Mouse (Mus musculus): ENCODE results near the gene Snrpf.

The Snrpf gene

GRCm38 (mm10) chr10:93589281-93589848, at the start of gene Snrpf:
Snrpf (minus strand) TSS chr10:93589706.
- DNase-seq (ENCODE audit: low spot score), result peak; percentile 97

DNA sequence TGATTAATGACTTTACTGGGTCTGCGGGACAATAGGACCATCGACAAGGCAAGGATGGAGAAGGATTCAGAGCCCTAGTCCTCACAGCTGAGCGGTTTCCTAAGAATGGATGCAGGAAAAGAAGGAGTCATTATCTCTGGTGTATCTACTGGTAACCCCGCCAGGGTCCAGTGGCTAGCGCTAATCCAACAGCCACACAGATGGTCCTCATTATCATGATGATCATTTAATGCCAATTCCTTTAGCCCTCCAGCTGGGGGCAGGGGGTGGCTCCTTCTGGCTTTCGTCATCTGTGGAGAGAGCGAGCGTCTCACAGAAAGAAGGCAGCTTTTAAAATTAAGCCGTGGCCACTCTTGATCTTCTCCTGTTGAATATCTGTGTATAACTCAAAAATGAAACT, 46.4 kb upstream of the Snrpf start:
- peak; percentile 79 for DNase-seq (ENCODE audit: low spot score)

GRCm38 (mm10) chr10:93633971-93634370, 44.5 kb upstream of the Snrpf start:
- no peak for DNase-seq (ENCODE audit: low spot score)

DNA sequence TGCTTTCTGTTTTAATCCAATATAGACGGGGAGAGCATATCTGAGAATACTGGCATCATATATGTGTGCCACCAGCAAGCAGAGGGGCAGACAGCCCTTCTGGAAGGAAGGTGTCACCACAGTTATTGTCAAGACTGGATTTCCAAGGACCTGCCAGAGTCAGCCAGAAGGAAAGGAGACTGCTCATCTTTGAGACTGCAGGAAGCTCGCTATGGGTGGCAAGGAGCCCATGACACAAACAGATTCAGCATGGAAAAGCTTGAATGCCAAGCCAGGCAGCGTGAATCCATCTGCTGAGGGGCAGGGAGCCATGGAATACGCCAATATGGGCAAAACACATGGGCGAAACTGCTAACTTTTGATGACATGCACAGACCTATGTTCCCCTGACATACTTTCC, 44.1 kb upstream of the Snrpf start:
- no peak for DNase-seq (ENCODE audit: low spot score)

GRCm38 (mm10) chr10:93632086-93632485, 42.6 kb upstream of the Snrpf start:
- DNase-seq (ENCODE audit: low spot score), result no peak

DNA sequence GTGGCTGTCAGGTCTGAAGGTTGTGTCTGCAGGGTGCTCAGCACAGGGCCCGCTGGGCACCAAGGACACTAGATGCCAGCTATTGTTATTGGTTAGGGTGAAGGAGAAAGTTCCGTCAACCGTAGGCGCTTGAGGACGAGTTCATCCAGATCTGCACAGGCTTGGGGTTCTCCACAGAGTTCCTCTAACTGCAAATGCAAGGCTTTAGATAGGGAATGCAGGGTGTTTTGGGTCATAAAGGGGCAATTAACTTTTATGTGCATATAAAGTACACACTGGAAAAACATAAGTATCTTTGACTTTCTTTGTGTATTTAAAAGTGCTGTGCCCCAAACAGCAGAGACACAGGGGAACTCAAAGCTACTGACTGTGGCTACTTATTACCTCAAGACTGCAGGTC, 40.8 kb upstream of the Snrpf start:
- no peak for DNase-seq (ENCODE audit: low spot score)

- no peak for DNase-seq (ENCODE audit: low spot score)
Measured at GRCm38 (mm10) chr10:93624151-93624550, 34.6 kb upstream of the Snrpf start.

GRCm38 (mm10) chr10:93623725-93624124, 34.2 kb upstream of the Snrpf start:
- no peak for DNase-seq (ENCODE audit: low spot score)

- DNase-seq (ENCODE audit: low spot score), result no peak
Measured at GRCm38 (mm10) chr10:93620438-93621179, 31.1 kb upstream of the Snrpf start.

- no peak for DNase-seq (ENCODE audit: low spot score)
Measured at GRCm38 (mm10) chr10:93614850-93615249, 25.3 kb upstream of the Snrpf start.

DNA sequence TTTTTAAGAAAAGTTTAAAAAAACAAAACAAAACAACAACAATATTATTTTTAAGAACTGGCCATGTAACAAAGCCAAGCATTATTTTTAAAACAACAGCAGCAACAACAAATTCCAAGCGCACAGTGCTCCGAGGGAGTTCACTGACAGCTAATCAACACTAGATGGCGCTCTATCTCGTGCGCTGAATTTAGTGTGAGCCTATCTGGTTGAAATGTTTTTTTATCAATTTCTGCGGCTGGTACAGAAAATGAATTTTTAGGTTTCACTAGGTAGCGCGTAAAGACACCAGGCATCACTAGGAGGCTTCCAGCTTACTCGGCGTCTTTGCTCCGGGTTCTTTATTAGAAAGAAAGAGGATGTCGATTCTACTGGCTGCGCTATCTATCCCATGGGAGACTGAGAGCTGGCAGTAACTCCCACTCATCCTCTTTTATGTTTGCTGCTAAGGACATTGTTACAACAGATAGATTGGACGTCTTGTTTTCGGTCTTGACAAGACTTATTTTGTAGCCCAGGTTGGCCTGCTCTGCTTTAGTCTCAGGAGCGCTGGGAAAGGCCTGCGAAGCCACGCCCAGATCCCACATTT, 22.0 kb upstream of the Snrpf start:
- peak; percentile 80 for DNase-seq (ENCODE audit: low spot score)

DNA sequence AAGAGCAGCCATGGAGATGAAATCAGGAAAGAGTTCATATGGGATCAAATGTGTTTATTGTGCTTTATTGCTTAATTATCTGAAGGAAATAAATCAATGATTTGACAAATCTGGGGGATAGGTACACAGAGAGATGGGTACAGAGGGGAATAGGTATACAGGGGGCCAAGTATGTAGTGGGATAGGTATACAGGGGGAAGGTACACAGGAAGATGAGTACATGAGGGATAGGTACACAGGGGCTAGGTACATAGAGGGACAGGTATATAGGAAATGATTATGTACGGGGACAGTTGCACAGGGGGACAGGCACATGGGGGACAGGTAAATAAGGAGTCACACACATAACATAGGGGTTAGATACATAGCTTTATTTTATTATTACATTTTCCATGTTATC, 21.4 kb upstream of the Snrpf start:
- no peak for DNase-seq (ENCODE audit: low spot score)

- no peak for DNase-seq (ENCODE audit: low spot score)
Measured at GRCm38 (mm10) chr10:93609236-93609635, 19.7 kb upstream of the Snrpf start.

DNA sequence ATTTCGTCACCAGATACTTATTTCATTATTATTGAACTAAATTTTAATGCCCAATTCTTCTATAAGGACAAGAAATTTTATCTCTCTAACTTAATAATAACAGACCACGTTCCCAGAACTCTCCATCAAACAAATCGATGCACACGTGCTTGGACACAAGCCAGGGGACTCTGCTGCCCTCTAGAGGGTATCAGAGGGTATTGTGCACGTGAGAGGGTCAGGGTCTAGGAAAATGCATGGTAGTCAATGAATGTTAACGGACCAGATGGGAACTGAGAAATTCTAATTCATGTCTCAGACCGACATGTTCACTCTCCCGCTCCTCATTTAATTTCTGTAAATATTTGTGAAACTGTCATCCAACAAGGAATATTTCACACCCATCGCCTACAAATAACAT, 18.5 kb upstream of the Snrpf start:
- DNase-seq (ENCODE audit: low spot score), result peak; percentile 69

GRCm38 (mm10) chr10:93606326-93606725, 16.8 kb upstream of the Snrpf start:
- no peak for DNase-seq (ENCODE audit: low spot score)

- no peak for DNase-seq (ENCODE audit: low spot score)
Measured at GRCm38 (mm10) chr10:93603256-93603655, 13.8 kb upstream of the Snrpf start.

GRCm38 (mm10) chr10:93602309-93602708, 12.8 kb upstream of the Snrpf start:
- no peak for DNase-seq (ENCODE audit: low spot score)

DNA sequence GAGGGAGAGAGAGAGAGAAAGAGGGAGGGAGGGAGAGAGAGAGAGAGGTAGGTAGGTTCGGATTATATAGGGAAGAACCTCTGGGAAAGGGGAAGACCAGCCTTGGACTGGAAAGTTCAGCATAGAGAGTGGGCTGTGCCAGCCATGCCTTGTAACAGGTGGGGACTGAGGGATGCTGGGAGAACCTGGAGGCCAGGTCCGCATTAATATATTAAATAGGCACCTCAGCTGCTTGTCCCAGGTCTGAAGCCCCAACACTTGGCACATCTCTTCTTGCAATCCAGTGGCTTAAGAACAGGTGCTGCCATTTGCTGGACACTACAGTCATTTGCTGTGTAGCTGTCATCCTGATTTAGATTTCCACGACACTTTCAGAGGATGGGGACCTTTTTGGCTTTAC, 7.1 kb upstream of the Snrpf start:
- no peak for DNase-seq (ENCODE audit: low spot score)

DNA sequence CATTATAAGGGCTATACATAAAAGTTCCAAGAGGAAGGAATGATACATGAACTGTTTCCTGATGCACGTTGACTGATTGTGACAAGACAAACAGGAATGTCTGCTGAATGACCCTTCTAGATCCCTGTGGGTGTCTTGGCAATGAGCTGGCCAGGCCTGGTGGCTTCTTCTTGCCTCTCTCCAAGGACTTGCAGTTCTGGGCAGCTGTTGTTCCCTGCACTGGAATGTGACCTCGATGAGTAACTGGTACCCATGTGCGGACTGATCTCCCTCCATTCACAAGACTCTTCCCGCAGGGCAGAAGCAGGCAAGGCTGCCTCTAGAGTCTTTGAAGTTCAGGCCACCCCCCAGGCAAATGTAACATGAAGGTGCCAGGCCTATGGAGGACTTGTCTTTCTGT, 6.3 kb upstream of the Snrpf start:
- DNase-seq (ENCODE audit: low spot score), result no peak

DNA sequence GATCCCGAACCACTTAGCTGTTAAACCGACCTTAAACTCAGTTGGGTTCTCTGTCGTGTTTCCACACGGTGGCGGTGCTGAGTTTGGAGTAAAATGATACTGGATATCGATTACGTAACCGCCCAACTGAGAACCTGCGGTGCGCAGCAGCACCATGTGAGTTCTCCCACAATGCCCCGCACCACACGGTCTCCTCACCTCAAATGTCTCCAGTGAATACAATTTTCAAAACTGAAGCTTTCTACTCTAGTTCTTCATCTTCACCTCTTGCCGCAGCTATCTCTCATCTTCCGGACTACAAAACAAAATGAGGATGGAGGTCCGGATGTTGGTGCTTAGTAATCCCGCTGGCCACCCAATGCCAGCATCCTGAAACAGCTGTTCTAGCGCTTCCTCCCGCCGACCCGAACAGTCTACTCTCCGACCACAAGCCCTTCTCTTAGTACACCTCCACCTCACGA, 4.5 kb upstream of the Snrpf start:
- peak; percentile 96 for DNase-seq (ENCODE audit: low spot score)

GRCm38 (mm10) chr10:93592456-93592855, 3.0 kb upstream of the Snrpf start:
- peak; percentile 24 for DNase-seq (ENCODE audit: low spot score)

DNA sequence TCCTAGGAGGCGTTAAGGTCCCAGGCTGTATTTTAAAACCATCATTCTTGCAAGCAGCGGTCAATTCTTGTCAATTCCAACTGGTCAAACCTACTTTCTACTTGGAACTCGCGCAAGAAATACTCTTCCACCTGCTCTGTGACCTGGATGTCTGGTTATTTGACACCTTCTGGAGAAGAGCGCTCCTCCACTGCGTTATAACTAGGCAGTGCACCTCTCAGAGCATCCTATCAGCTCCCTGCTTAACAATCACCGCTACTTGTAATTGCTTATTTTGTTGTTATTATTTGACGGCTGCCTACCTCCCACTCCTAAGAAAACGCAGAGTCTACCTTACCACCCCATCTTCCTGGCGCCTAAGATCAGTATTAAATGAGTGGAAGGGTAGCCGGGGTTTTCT, 710 bp downstream of the Snrpf start:
- peak; percentile 54 for DNase-seq (ENCODE audit: low spot score)

DNA sequence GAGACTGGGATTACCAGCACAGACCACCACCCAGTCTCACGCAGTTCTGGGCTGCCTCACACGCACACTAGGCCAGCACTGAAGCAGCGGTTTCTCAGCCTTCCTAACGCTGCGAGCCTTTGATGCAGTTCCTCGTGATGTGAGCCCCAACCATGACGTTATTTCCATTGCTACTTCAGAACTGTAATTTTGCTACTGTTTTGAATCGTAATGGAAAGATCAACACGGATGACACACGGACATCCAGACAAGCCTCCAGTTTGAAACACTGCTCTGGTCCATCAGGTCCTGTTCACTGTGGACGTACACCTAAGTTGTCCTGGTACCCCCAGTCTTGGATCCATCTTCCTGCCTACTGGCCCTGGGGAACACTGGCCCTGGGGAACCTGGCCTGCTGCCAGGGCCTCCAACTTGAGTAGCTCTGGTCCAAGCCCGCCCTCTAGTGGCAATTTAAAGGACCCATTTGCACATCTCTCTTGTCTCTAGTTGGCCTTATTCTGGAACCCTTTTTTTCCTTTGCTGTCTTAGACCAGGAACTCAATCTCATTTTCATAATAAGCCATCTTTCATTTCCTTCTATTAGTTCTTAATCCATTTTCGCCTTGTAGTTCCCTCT, 12.1 kb downstream of the Snrpf start:
- DNase-seq (ENCODE audit: low spot score), result peak; percentile 87

All from embryo, embryonic 10 days (tissue).